Mouse (Mus musculus) left cerebral cortex, adult 18-20 months (tissue): ENCODE measurements around the gene Nfyb. TPM values are rescaled to one million over a fixed set of nuclear protein-coding genes. Genes with fewer than 3 reads are reported as not detected.

Experiments used
- DNase-seq, 2 experiments: peaks; one replicate each; pipeline ENCODE4 v3.0.0; 2021 to 2022; ENCODE audit warnings: low spot score in 2 of 2, mixed read lengths in 1 of 2
- total RNA-seq, 2 experiments: library from RNA; stranded (reverse); gene quantifications; 2 replicates each; pipeline ENCODE4 v1.2.3; 2021

Nfyb gene
- total RNA-seq, 2 experiments from 2014 or later, result 60.1 to 63.2 TPM

GRCm38 (mm10) chr10:82746988-82747850, 16.7 kb downstream of the Nfyb start:
- DNase-seq, result no peak

DNA sequence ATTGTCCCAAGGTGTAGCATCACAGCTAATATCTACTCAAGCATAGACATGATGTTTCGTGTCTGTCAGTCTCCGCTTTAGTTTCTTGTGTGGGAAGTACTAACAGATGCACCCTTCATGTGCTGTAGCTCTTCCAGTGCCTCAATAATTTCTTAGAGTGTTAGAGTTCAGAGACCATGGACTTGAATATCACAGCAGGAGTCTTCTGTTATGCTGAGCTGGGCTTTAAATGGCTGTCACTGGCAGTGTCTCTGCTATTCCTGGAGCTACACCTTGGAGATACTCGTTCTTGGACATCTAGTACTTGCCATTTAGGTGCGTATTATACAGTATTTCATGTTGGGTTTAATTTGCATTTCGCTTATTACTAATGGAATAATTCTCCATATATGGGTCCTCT, 18.6 kb downstream of the Nfyb start:
- DNase-seq, result no peak

DNA sequence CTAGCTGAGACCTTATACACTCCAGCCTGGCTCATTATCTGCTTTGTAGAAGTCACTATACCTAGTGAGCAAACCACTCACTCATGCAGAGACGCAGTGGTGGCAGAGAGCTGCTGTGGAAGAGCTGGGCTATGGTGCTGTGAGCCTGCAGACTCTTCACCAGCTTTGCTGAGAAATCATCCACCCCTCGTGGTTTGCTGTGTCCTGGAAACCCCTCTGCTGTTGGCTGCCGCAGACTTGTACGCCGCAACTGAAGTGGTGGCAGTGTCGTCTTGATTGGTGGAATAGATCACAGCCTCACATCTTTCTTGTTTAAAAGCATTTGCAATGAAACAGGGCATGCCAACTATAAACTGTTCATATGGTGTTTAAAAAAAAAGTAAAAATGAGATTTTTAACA, 19.6 kb downstream of the Nfyb start:
- no peak for DNase-seq

DNA sequence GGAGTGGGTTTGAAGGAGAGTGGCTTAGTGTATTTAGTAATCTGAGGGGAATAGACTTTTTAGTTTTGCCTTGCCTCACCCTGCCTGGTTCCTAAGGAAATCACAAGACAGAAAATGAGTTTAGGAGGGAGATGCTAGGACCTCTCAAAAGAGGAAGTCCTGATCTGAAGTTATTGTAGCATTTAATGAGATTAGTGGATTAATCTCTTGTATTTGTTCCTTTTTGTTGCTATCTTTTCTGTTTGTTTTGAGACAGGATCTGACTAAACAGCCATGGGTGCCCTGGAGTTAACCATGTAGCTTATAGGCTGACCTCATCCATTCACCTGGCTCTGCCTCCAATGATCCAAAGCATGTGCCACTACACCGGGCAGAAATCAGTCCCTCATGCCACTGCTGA, 21.4 kb downstream of the Nfyb start:
- DNase-seq, result no peak

DNA sequence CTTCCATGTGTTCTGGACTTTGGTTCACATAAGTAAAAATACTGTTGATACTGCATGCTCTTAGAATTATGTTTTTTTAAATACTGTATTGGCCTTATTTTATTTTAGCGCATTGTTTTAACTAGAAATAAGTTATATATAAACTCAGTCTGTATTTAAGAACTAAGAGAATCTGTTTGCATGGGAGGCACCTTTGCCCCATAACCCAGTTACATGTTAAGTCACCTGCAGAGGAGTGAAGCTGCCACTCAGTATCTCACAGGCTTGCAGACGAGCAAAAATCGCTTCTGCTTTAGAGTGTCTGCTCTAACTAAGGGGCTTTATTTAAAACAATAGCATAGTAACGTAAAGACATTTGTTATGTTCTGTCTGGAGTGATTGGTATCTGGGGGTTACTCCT, 22.1 kb downstream of the Nfyb start:
- no peak for DNase-seq

DNA sequence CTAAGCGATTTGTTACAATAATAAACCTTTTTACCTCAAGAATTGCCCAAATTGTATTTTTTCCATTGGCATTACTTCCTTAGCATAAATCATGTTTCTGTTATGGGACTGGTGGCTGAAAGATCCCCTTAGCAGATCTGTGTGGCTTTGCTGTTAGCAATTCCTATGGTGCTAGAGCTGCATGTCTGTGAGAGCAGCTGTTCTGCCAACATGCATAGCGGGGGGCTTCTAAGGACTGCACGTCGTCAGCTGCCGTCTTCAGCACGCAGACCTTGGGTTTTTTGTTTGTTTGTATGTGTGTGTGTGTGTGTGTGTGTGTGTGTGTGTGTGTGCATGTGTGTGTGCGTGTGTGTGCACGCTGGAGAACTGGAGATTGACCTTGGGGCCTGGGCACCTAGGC, 22.6 kb downstream of the Nfyb start:
- DNase-seq, result peak in 1 of 2 experiments; percentile 1

DNA sequence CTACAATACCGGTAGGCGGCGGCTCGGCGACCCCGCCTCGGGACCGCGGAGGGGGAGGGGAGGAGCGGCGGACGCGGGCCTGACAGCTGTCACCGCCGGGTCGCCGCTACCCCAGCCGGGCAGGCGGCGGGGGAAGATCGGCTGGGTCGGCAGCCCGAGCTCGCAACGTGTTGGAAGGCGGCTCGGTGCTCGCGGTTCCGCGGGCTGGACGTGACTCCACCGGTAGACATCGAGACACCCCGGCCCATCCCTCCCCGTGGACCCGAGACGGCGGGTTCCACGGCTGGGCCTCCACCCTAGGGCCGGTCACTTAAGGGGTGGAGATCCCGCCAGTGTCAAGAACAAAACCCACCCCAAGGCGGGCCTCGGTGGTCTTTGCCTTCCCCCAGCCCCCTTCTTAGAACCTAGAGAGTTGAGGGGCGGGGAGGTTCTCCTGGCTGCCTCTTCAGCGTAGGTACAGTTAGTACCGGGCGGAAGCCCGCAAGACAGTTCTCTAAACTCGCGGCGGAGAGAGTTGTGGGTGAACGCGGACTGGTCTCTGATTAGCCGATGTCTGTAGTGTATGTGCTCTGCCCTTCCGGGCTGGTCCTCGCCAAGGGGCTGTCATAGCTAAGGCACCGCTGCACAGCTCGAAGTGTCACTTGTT, 64.5 kb downstream of the Nfyb start:
- DNase-seq, result no peak

GRCm38 (mm10) chr10:82698712-82699261, 65.2 kb downstream of the Nfyb start:
- DNase-seq, result peak; percentile 91 to 94

Other genes starting within 250 kb of the Nfyb start
- gene 1190007I07Rik, start 140.9 kb downstream of the Nfyb start, total RNA-seq, result 10 to 100 TPM; 18.1 to 20.9 TPM
- gene Tdg, start 134.3 kb downstream of the Nfyb start, total RNA-seq, result 10 to 100 TPM; 35.7 to 41.1 TPM
- gene Glt8d2, start 73.5 kb downstream of the Nfyb start, total RNA-seq, result 10 to 100 TPM; 25.4 to 25.9 TPM
- 10 to 100 TPM; 49.4 to 58.5 TPM for gene Hcfc2, start 68.0 kb downstream of the Nfyb start, total RNA-seq
- gene Txnrd1, start 69.8 kb upstream of the Nfyb start, total RNA-seq, result 10 to 100 TPM; 50.2 to 53.9 TPM
- gene Eid3, start 102.5 kb upstream of the Nfyb start, total RNA-seq, result 1 to 10 TPM in 1 of 2 experiments, under 1 TPM in 1; 0.84 to 1.3 TPM
- gene Chst11, start 221.4 kb upstream of the Nfyb start, total RNA-seq, result 10 to 100 TPM; 30.1 to 33.7 TPM